Mouse (Mus musculus): ENCODE measurements around the gene Tra2b. TPM values are rescaled to one million over a fixed set of nuclear protein-coding genes. Genes with fewer than 3 reads are reported as not detected.
A peak's percentile ranks its signal among the peaks of the same experiment; 100 is the strongest.
"Not testable (repeated sequence)": the region's sequence is repeated elsewhere in the genome, so short reads cannot be mapped to it uniquely, and the experiment has no call there.

Tra2b gene
- 373 and 397 TPM in 2 replicates for polyA plus RNA-seq (2015; fragmentation: Nextera tagmentation; extraction: Ambion mirVana)

DNA sequence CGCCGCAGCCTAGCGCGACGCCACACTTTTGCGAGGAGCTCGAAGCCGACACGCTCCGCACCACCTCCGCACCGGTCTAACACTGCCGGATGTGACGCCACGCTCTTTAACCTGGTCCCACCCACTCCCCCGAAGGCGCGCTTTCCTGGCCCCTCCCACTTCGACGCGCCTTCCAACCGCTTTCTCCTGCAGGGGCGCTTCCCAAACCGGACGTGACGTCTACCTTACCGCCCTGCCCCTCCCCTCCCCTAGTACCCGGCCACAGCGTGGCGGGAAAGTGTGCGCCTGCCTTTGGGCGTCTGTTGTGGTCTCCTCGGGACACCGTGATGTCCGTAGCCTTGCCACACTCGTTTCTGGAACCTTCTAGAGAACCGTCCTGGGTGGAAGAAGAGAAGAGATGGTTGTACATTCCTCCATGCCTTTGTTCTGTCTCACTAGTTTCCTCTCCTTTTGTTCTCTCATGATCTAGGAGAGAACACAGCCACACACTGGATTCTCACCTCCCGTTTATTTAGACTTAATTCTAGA is at the start of gene Tra2b:
Gene Tra2b (minus strand): TSS at position 157 of the 528 bp plus-strand sequence.
- H3K4me2 ChIP-seq (ENCODE audit: low read length) = peak within 1 kb of the TSS; percentile 94
- peak within 1 kb of the TSS; percentile 91 for H3K4me3 ChIP-seq (replicated peaks; ENCODE audit: low read length)
- peak within 1 kb of the TSS; percentile 98 for H3K27ac ChIP-seq (ENCODE audit: low read length)
- peak within 1 kb of the TSS; percentile 97 for H3K9ac ChIP-seq (replicated peaks; ENCODE audit: low read depth, low read length)
- WGBS = under 1% methylated on average over 34 of the region's 38 CpGs
- no peaks in the 10 kb centered on the region for H3K27me3 ChIP-seq (replicated peaks; ENCODE audit: control insufficient read depth, insufficient read depth, low read length)
- H3K9me3 ChIP-seq (ENCODE audit: control insufficient read depth, low read length) = no peaks in the 10 kb centered on the region
- H3K36me3 ChIP-seq (ENCODE audit: control insufficient read depth, insufficient read depth) = no peaks in the 10 kb centered on the region
- peaks cover 16% of the 10 kb centered on the region for H3K4me1 ChIP-seq (replicated peaks; ENCODE audit: control insufficient read depth, insufficient read depth, low read length)
- ATAC-seq = peak; percentile 98

DNA sequence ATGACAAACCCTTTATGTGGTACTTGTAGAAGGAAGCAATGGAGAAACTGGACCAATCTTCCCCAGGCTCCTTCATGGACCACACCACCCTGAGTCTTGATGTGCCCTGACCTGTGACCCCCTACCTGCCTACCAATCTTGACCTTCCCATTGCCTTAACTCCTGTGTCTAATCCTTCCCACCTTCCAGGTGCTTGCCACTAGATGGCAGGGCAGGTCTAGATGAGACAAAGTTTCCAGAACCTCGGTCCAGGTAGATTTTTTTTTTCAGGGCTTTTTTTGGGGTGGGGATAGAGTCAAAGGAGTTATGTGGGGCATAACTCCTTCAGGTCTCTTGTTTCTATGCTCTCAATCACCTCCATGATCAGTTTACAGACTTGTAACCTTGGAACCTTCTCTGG is 44.8 kb upstream of the Tra2b start:
- Histone ChIP-seq H3K27ac (ENCODE audit: low read length) (no peak overlapping the region), H3K9me3 (ENCODE audit: control insufficient read depth, low read length) (no peaks in the 10 kb centered on the region), H3K4me2 (ENCODE audit: low read length) (no peak overlapping the region), H3K9ac (replicated peaks; ENCODE audit: low read depth, low read length) (no peak overlapping the region), H3K4me3 (replicated peaks; ENCODE audit: low read length) (no peak overlapping the region), H3K27me3 (replicated peaks; ENCODE audit: control insufficient read depth, insufficient read depth, low read length) (no peaks in the 10 kb centered on the region), H3K36me3 (ENCODE audit: control insufficient read depth, insufficient read depth) (no peaks in the 10 kb centered on the region), H3K4me1 (replicated peaks; ENCODE audit: control insufficient read depth, insufficient read depth, low read length) (no peaks in the 10 kb centered on the region)
- WGBS = 18% methylated on average over 1 of the region's 1 CpGs
- no peak for ATAC-seq

DNA sequence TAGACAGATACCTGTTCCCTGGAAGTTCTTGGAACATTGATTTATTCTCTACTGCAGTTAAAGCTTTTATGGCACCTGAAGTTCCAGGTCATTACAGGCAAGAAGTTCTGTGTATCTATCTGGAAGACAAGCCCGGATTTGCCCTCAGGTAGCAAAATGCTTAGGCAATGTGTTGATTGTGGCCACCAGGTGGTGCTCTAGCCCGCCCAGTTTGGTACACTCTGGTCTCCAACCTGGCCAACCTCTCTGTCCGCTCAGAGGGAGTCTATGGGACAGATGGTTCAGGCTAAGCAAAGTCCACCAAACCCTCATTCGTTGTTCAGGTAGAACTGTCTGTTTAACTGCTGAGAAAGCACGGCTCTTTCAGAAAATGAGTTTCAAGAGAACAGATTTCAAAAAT is 36.8 kb upstream of the Tra2b start:
- H3K4me3 ChIP-seq (replicated peaks; ENCODE audit: low read length) = no peak overlapping the region
- H3K27me3 ChIP-seq (replicated peaks; ENCODE audit: control insufficient read depth, insufficient read depth, low read length) = no peaks in the 10 kb centered on the region
- H3K36me3 ChIP-seq (ENCODE audit: control insufficient read depth, insufficient read depth) = no peaks in the 10 kb centered on the region
- H3K4me2 ChIP-seq (ENCODE audit: low read length) = no peak overlapping the region
- H3K9ac ChIP-seq (replicated peaks; ENCODE audit: low read depth, low read length) = no peak overlapping the region
- no peaks in the 10 kb centered on the region for H3K9me3 ChIP-seq (ENCODE audit: control insufficient read depth, low read length)
- H3K4me1 ChIP-seq (replicated peaks; ENCODE audit: control insufficient read depth, insufficient read depth, low read length) = no peaks in the 10 kb centered on the region
- WGBS = 33% methylated on average over 5 of the region's 5 CpGs
- no peak overlapping the region for H3K27ac ChIP-seq (ENCODE audit: low read length)
- peak; percentile 67; the same call in 1 of the 2 replicates for ATAC-seq

DNA sequence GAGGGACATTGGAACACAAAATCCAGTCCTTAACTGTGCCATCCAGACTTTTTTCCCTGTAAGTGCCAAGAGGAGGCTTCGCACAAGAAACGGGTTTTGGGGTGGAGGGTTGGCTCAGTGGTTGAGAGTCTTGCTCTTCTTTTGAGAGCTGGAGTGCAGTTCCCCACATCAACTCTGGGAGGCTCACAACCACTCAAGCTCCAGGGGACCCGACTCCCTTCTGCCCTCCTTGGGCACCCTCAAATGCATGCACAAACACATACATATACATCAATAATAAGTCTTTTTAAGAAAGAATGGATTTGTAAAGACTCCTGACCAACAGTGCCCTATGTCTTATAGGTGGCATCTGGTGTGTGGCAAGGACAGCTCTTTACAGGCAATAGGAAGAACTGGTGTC is 35.6 kb upstream of the Tra2b start:
- WGBS = 76% methylated on average over 3 of the region's 3 CpGs
- ATAC-seq = no peak
- no peak overlapping the region for H3K27ac ChIP-seq (ENCODE audit: low read length)

DNA sequence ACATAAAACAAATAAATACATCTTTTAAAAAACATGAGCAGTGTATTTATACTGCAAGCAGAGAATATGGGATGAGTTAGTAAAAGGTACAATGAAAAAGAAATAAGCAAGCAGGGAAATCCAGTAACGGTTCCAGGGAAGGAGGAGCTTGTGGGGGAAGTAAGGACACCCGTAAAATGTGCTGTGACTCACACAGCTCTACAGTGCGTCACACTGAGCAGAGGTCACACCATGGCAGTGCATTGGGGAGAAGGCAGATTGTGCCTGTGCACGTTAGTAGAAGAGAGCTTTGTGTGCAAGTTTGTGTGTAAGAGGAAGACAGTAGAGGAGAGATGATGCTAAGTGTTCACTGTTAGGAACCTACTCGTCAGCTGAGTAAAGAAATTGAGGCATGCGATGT is 31.1 kb upstream of the Tra2b start:
- no peak overlapping the region for H3K27ac ChIP-seq (ENCODE audit: low read length)
- H3K9ac ChIP-seq (replicated peaks; ENCODE audit: low read depth, low read length) = no peak overlapping the region
- no peaks in the 10 kb centered on the region for H3K4me1 ChIP-seq (replicated peaks; ENCODE audit: control insufficient read depth, insufficient read depth, low read length)
- 70% methylated on average over 6 of the region's 6 CpGs for WGBS
- H3K9me3 ChIP-seq (ENCODE audit: control insufficient read depth, low read length) = no peaks in the 10 kb centered on the region
- no peak overlapping the region for H3K4me2 ChIP-seq (ENCODE audit: low read length)
- no peak for ATAC-seq
- H3K4me3 ChIP-seq (replicated peaks; ENCODE audit: low read length) = no peak overlapping the region
- H3K36me3 ChIP-seq (ENCODE audit: control insufficient read depth, insufficient read depth) = no peaks in the 10 kb centered on the region
- no peaks in the 10 kb centered on the region for H3K27me3 ChIP-seq (replicated peaks; ENCODE audit: control insufficient read depth, insufficient read depth, low read length)

More for the DNA sequence above, 35.6 kb upstream of the Tra2b start:
- no peak overlapping the region for H3K4me2 ChIP-seq (ENCODE audit: low read length)
- H3K36me3 ChIP-seq (ENCODE audit: control insufficient read depth, insufficient read depth) = no peaks in the 10 kb centered on the region
- no peaks in the 10 kb centered on the region for H3K4me1 ChIP-seq (replicated peaks; ENCODE audit: control insufficient read depth, insufficient read depth, low read length)
- no peaks in the 10 kb centered on the region for H3K9me3 ChIP-seq (ENCODE audit: control insufficient read depth, low read length)
- no peaks in the 10 kb centered on the region for H3K27me3 ChIP-seq (replicated peaks; ENCODE audit: control insufficient read depth, insufficient read depth, low read length)
- H3K9ac ChIP-seq (replicated peaks; ENCODE audit: low read depth, low read length) = no peak overlapping the region
- no peak overlapping the region for H3K4me3 ChIP-seq (replicated peaks; ENCODE audit: low read length)

DNA sequence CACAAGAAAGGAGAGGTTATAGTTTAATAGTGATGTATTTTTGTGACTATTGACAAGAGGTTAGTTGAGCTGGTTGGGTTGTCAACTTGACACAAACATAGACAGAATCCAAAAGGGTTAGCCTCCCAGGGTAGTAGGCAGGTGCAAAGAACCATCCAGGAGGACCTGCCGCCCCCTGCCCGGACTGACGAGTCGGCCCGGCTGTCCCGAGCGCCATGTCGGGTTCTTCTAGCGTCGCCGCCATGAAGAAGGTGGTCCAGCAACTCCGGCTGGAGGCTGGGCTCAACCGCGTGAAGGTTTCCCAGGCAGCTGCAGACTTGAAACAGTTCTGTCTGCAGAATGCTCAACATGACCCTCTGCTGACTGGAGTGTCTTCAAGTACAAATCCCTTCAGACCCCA is 29.0 kb upstream of the Tra2b start:
- not testable (repeated sequence) for H3K9me3 ChIP-seq (ENCODE audit: control insufficient read depth, low read length); H3K4me3 ChIP-seq (replicated peaks; ENCODE audit: low read length); H3K4me1 ChIP-seq (replicated peaks; ENCODE audit: control insufficient read depth, insufficient read depth, low read length)

DNA sequence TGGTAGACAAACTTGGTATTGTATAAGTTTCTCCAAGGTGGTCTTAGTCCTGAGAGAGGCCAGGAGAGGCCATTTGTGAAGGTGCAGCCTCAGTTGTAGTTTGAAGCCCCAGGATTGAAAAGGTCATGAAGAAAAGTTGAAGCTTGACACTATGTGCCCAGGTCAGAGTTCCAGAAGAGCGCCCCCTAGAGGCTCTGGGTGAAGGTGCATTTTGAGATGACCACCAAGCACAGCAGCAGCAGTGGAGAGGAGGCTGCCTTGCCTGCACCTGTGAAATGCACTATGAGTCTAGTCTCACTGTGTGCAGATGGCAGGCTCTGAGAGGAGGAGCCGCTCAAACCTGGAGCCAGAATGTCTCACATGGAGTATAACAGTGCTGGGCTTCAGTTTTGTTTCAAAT is 27.8 kb upstream of the Tra2b start:
- Histone ChIP-seq H3K27me3 (replicated peaks; ENCODE audit: control insufficient read depth, insufficient read depth, low read length) (no peaks in the 10 kb centered on the region), H3K9ac (replicated peaks; ENCODE audit: low read depth, low read length) (no peak overlapping the region), H3K4me2 (ENCODE audit: low read length) (no peak overlapping the region), H3K9me3 (ENCODE audit: control insufficient read depth, low read length) (no peaks in the 10 kb centered on the region), H3K4me3 (replicated peaks; ENCODE audit: low read length) (no peak overlapping the region), H3K27ac (ENCODE audit: low read length) (no peak overlapping the region), H3K4me1 (replicated peaks; ENCODE audit: control insufficient read depth, insufficient read depth, low read length) (no peaks in the 10 kb centered on the region), H3K36me3 (ENCODE audit: control insufficient read depth, insufficient read depth) (no peaks in the 10 kb centered on the region)
- no peak for ATAC-seq
- 50% methylated on average over 2 of the region's 2 CpGs for WGBS

More for the DNA sequence above, 29.0 kb upstream of the Tra2b start:
- 95% methylated on average over 14 of the region's 14 CpGs for WGBS
- H3K36me3 ChIP-seq (ENCODE audit: control insufficient read depth, insufficient read depth); H3K4me2 ChIP-seq (ENCODE audit: low read length); ATAC-seq; H3K27me3 ChIP-seq (replicated peaks; ENCODE audit: control insufficient read depth, insufficient read depth, low read length); H3K9ac ChIP-seq (replicated peaks; ENCODE audit: low read depth, low read length); H3K27ac ChIP-seq (ENCODE audit: low read length): not testable (repeated sequence)

DNA sequence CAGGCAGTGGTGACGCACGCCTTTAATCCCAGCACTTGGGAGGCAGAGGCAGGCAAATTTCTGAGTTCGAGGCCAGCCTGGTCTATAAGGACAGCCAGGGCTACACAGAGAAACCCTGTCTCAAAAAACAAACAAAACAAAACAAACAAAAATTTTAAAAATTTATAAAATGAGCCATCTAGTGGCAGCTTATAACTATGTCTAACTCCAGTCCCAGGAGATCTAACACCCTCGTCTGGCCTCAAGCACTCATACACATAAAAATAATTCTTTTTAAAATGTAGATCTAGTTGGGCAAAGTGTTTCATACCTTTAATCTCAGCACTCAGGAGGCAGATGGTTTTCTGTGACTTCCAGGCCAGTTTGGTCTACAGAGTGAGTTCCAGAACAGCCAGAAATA is 26.6 kb upstream of the Tra2b start:
- Histone ChIP-seq H3K27ac (ENCODE audit: low read length) (no peak overlapping the region), H3K4me3 (replicated peaks; ENCODE audit: low read length) (no peak overlapping the region), H3K9me3 (ENCODE audit: control insufficient read depth, low read length) (no peaks in the 10 kb centered on the region), H3K9ac (replicated peaks; ENCODE audit: low read depth, low read length) (no peak overlapping the region), H3K36me3 (ENCODE audit: control insufficient read depth, insufficient read depth) (no peaks in the 10 kb centered on the region), H3K4me2 (ENCODE audit: low read length) (no peak overlapping the region), H3K4me1 (replicated peaks; ENCODE audit: control insufficient read depth, insufficient read depth, low read length) (no peaks in the 10 kb centered on the region), H3K27me3 (replicated peaks; ENCODE audit: control insufficient read depth, insufficient read depth, low read length) (no peaks in the 10 kb centered on the region)
- 89% methylated on average over 4 of the region's 4 CpGs for WGBS
- ATAC-seq = no peak

DNA sequence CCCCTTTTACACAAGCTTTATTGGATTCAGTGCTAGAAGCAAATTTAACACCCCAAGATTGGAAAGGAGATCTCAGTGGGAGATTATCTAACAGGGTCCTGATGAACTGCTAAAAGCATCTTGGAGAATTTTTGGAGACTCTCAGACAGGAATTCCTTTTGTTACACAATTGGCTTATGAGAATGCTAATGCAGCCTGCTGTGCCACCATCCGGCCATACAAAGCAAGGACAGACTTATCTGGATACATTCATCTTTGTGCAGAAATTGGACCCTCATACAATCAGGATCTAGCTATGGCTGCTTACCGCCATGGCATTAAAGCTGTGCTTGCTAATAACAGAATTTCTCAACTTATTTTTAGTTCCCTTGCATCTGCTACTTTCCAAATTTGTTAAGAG is 23.8 kb upstream of the Tra2b start:
- no peaks in the 10 kb centered on the region for H3K9me3 ChIP-seq (ENCODE audit: control insufficient read depth, low read length)
- H3K4me3 ChIP-seq (replicated peaks; ENCODE audit: low read length) = no peak overlapping the region
- no peak overlapping the region for H3K9ac ChIP-seq (replicated peaks; ENCODE audit: low read depth, low read length)
- no peaks in the 10 kb centered on the region for H3K36me3 ChIP-seq (ENCODE audit: control insufficient read depth, insufficient read depth)
- H3K27ac ChIP-seq (ENCODE audit: low read length) = no peak overlapping the region
- H3K4me1 ChIP-seq (replicated peaks; ENCODE audit: control insufficient read depth, insufficient read depth, low read length) = no peaks in the 10 kb centered on the region
- 39% methylated on average over 2 of the region's 2 CpGs for WGBS
- no peak for ATAC-seq
- no peaks in the 10 kb centered on the region for H3K27me3 ChIP-seq (replicated peaks; ENCODE audit: control insufficient read depth, insufficient read depth, low read length)
- H3K4me2 ChIP-seq (ENCODE audit: low read length) = no peak overlapping the region

DNA sequence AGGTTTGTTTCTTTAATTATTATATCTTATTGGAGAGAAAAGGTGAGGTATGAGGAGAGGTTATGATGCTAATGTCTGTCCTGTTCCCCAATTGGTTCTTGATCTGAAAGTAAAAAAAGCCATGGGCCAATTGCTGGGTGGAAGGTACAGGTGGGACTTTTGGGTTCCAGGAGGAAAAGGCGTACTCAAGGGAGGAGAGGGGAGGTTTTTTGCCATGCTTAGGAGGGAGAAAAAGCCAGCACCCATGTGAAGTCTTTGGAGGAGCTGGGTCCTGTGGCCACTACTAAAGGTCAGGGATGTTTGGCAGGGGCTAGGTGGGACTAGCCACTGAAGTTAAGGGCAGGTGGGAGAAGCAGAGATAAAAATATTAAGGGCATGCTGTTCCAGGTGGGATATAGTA is 21.2 kb upstream of the Tra2b start:
- H3K36me3 ChIP-seq (ENCODE audit: control insufficient read depth, insufficient read depth) = no peaks in the 10 kb centered on the region
- no peak overlapping the region for H3K4me2 ChIP-seq (ENCODE audit: low read length)
- H3K4me1 ChIP-seq (replicated peaks; ENCODE audit: control insufficient read depth, insufficient read depth, low read length) = no peaks in the 10 kb centered on the region
- no peaks in the 10 kb centered on the region for H3K9me3 ChIP-seq (ENCODE audit: control insufficient read depth, low read length)
- H3K27ac ChIP-seq (ENCODE audit: low read length) = no peak overlapping the region
- H3K27me3 ChIP-seq (replicated peaks; ENCODE audit: control insufficient read depth, insufficient read depth, low read length) = no peaks in the 10 kb centered on the region
- no peak for ATAC-seq
- no peak overlapping the region for H3K9ac ChIP-seq (replicated peaks; ENCODE audit: low read depth, low read length)
- H3K4me3 ChIP-seq (replicated peaks; ENCODE audit: low read length) = no peak overlapping the region
- WGBS = 100% methylated on average over 1 of the region's 1 CpGs
